Mouse (Mus musculus) stomach, embryonic 14.5 days (tissue): ENCODE measurements around the gene Tmtc2. TPM values are rescaled to one million over a fixed set of nuclear protein-coding genes. Genes with fewer than 3 reads are reported as not detected.

Experiments
- ATAC-seq: fragments of 200-750 bp; cut with Nextera tagmentation; 2 replicates; pipeline ENCODE4 v1.8.0; 2017; ENCODE audit warnings: low read depth, moderate TSS enrichment; ENCODE audit not compliant: insufficient number of reproducible peaks, insufficient read depth, low FRiP score
- H3K27ac ChIP-seq: fragments of 300-500 bp; sonication (generic); 2 replicates; pipeline ENCODE4 v1.5.1; 2014; ENCODE audit warnings: mild to moderate bottlenecking, low read length, moderate library complexity, mixed read lengths
- H3K27me3 ChIP-seq: fragments of 300-500 bp; sonication (generic); 2 replicates; pipeline ENCODE4 v1.6.1; 2014; ENCODE audit warnings: low read length, control low read depth, mixed read lengths; ENCODE audit not compliant: control insufficient read depth, insufficient read depth
- H3K36me3 ChIP-seq: fragments of 300-500 bp; sonication (generic); 2 replicates; pipeline ENCODE4 v1.6.1; 2014; ENCODE audit warnings: mild to moderate bottlenecking, control low read depth, low read length, moderate library complexity, mixed read lengths; ENCODE audit not compliant: control insufficient read depth, insufficient read depth
- H3K4me1 ChIP-seq: fragments of 300-500 bp; sonication (generic); 2 replicates; pipeline ENCODE4 v1.6.1; 2014; ENCODE audit warnings: low read length, control low read depth, mixed read lengths; ENCODE audit not compliant: control insufficient read depth, insufficient read depth
- H3K4me2 ChIP-seq: fragments of 300-500 bp; sonication (generic); replicated peaks from 2 replicates; pipeline ENCODE4 v1.6.1; 2014; ENCODE audit warnings: low read depth, low read length, control low read depth
- H3K4me3 ChIP-seq: fragments of 300-500 bp; sonication (generic); 2 replicates; pipeline ENCODE4 v1.5.1; 2014; ENCODE audit warnings: low read depth, low read length, control low read depth
- H3K9ac ChIP-seq: fragments of 300-500 bp; sonication (generic); replicated peaks from 2 replicates; pipeline ENCODE4 v1.6.1; 2014; ENCODE audit warnings: low read depth, mild to moderate bottlenecking, control low read depth, low read length, moderate library complexity, mixed read lengths
- H3K9me3 ChIP-seq: fragments of 300-500 bp; sonication (generic); 2 replicates; pipeline ENCODE4 v1.6.1; 2016; ENCODE audit warnings: low read depth, low read length, control low read depth; ENCODE audit not compliant: control insufficient read depth
- WGBS: fragments of 180-500 bp; shearing (Covaris S2); extraction: QIAGEN DNeasy Blood & Tissue Kit; methylation state at CpG from one replicate; pipeline ENCODE4 v1.1.7; 2014; 5-methylcytosine and 5-hydroxymethylcytosine counted together
- polyA plus RNA-seq: library from polyadenylated mRNA; unstranded; fragments of >200 nt; fragmentation: Nextera tagmentation; extraction: Ambion mirVana; gene quantifications from 2 replicates; pipeline ENCODE4 v1.2.1, GENCODE M21; 2014

Gene Tmtc2
- polyA plus RNA-seq, 1 experiment from 2014 or later = 16.4 TPM

DNA sequence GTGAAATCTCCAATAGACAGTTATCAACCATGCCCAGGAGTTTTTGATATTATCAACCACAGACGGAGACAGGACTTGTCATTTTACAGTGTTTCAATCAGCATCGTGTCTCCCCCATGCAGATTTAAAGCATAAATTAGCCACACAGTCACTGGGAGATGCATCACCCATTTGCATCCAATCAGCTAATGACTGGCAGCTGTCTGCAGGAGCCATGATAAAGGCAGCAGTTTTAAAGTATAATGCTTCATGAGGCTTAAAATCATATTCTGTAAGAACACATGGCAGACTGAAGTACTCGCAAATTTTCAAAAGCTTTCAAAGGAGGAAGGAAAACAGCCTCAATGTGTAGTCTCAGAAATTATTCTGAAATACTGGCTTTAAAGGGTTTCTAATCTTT is 209.8 kb downstream of the Tmtc2 start:
- Histone ChIP-seq H3K9me3 (no peaks in the 10 kb centered on the region), H3K4me1 (no peaks in the 10 kb centered on the region), H3K4me3 (no peak overlapping the region), H3K27me3 (no peaks in the 10 kb centered on the region), H3K4me2 (no peak overlapping the region), H3K9ac (no peak overlapping the region), H3K36me3 (no peaks in the 10 kb centered on the region), H3K27ac (no peak overlapping the region)
- no peak for ATAC-seq
- WGBS = 85% methylated on average over 3 of the region's 3 CpGs

DNA sequence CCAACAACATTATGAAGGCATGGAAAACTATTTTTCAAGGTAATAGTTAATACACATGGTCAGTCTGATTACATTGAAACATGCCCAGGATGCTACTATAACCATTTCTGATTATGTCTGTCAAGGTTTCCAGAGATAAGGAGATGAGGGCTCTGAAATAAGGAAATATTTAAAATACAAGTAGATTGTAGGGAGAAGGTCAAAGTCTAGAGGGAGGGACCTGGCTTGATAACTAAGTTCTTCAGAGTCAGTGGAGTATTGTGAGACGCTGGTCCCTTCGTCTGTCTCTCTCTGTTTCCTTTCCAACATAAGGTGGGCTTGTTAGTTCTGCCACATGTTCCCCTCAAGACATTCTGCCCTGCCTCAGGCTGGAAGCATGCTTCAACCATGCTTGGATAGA is 223.9 kb downstream of the Tmtc2 start:
- 80% methylated on average over 2 of the region's 2 CpGs for WGBS
- H3K9ac ChIP-seq = no peak overlapping the region
- no peak for ATAC-seq
- no peaks in the 10 kb centered on the region for H3K9me3 ChIP-seq
- no peaks in the 10 kb centered on the region for H3K4me1 ChIP-seq
- H3K27ac ChIP-seq = no peak overlapping the region
- H3K4me3 ChIP-seq = no peak overlapping the region
- no peaks in the 10 kb centered on the region for H3K27me3 ChIP-seq
- H3K4me2 ChIP-seq = no peak overlapping the region
- no peaks in the 10 kb centered on the region for H3K36me3 ChIP-seq

DNA sequence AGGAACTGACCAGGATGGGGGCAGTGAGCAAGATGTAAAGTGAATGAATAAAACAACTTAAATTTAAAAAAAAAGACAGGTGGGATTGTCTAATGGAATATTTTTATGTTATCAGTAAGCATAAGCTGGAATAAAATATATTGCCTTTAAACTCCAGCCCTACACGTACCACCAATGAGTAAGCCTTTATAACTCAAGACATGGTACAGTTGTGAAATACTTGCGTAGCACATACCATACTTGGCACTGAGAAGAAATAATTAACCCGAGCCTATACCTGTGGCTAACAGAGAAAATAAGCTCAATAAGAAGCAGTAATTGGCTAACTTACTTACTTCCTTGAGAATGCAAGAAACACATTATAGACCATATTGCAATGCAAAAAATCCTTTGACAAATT is 228.3 kb downstream of the Tmtc2 start:
- no peak overlapping the region for H3K27ac ChIP-seq
- H3K9me3 ChIP-seq = no peaks in the 10 kb centered on the region
- no peak overlapping the region for H3K9ac ChIP-seq
- H3K4me1 ChIP-seq = no peaks in the 10 kb centered on the region
- no peak for ATAC-seq
- H3K36me3 ChIP-seq = no peaks in the 10 kb centered on the region
- H3K27me3 ChIP-seq = no peaks in the 10 kb centered on the region
- 89% methylated on average over 3 of the region's 3 CpGs for WGBS
- no peak overlapping the region for H3K4me3 ChIP-seq
- H3K4me2 ChIP-seq = no peak overlapping the region

DNA sequence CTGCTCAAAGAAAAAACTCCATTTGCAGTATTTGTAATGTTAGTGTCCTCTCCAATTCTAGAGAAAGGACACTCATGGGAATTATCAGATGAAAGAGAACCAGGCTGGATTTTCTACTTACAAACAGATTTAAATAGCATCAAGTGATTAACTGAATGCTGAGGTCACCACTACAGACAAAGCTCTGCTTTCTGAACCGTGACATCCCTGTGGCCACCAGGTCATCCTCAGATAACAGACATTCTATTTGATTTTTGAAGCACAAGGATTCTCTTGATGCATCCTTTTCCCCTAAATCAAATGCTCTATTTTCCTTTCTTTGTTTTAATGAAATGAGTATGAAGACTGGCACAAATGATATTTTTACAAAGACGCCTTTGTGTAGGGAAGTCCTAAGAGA is 241.4 kb downstream of the Tmtc2 start:
- no peak overlapping the region for H3K9ac ChIP-seq
- WGBS = 88% methylated on average over 2 of the region's 2 CpGs
- H3K9me3 ChIP-seq = no peaks in the 10 kb centered on the region
- H3K27ac ChIP-seq = no peak overlapping the region
- no peak overlapping the region for H3K4me3 ChIP-seq
- H3K4me1 ChIP-seq = no peaks in the 10 kb centered on the region
- H3K4me2 ChIP-seq = no peak overlapping the region
- H3K27me3 ChIP-seq = no peaks in the 10 kb centered on the region
- no peak for ATAC-seq
- no peaks in the 10 kb centered on the region for H3K36me3 ChIP-seq

- no peak for ATAC-seq
- Histone ChIP-seq H3K27me3 (no peaks in the 10 kb centered on the region), H3K4me3 (no peak overlapping the region), H3K4me1 (no peaks in the 10 kb centered on the region), H3K36me3 (no peaks in the 10 kb centered on the region), H3K9me3 (no peaks in the 10 kb centered on the region), H3K4me2 (no peak overlapping the region), H3K9ac (no peak overlapping the region), H3K27ac (no peak overlapping the region)
- WGBS = 45% methylated on average over 5 of the region's 5 CpGs
Measured at GRCm38 (mm10) chr10:105330327-105330726, 243.9 kb downstream of the Tmtc2 start.

GRCm38 (mm10) chr10:105323646-105324192 is 250.5 kb downstream of the Tmtc2 start:
- Histone ChIP-seq H3K9ac (no peak overlapping the region), H3K4me2 (no peak overlapping the region), H3K4me1 (no peaks in the 10 kb centered on the region), H3K36me3 (peaks cover 6% of the 10 kb centered on the region), H3K9me3 (no peaks in the 10 kb centered on the region), H3K27ac (no peak overlapping the region), H3K4me3 (no peak overlapping the region), H3K27me3 (no peaks in the 10 kb centered on the region)
- ATAC-seq = no peak
- WGBS = 71% methylated on average over 4 of the region's 4 CpGs

- no peaks in the 10 kb centered on the region for H3K27me3 ChIP-seq
- no peak for ATAC-seq
- H3K9ac ChIP-seq = no peak overlapping the region
- no peak overlapping the region for H3K4me3 ChIP-seq
- H3K4me2 ChIP-seq = no peak overlapping the region
- H3K27ac ChIP-seq = no peak overlapping the region
- 52% methylated on average over 3 of the region's 3 CpGs for WGBS
- H3K36me3 ChIP-seq = peaks cover 6% of the 10 kb centered on the region
- no peaks in the 10 kb centered on the region for H3K9me3 ChIP-seq
- no peaks in the 10 kb centered on the region for H3K4me1 ChIP-seq
Measured at GRCm38 (mm10) chr10:105319299-105320057, 254.8 kb downstream of the Tmtc2 start.

GRCm38 (mm10) chr10:105318869-105319268 is 255.4 kb downstream of the Tmtc2 start:
- H3K9ac ChIP-seq = no peak overlapping the region
- no peak for ATAC-seq
- no peak overlapping the region for H3K27ac ChIP-seq
- H3K4me2 ChIP-seq = no peak overlapping the region
- H3K4me1 ChIP-seq = no peaks in the 10 kb centered on the region
- H3K27me3 ChIP-seq = no peaks in the 10 kb centered on the region
- H3K36me3 ChIP-seq = peaks cover 6% of the 10 kb centered on the region
- no peak overlapping the region for H3K4me3 ChIP-seq
- 36% methylated on average over 2 of the region's 2 CpGs for WGBS
- H3K9me3 ChIP-seq = no peaks in the 10 kb centered on the region

- no peaks in the 10 kb centered on the region for H3K9me3 ChIP-seq
- no peaks in the 10 kb centered on the region for H3K27me3 ChIP-seq
- no peak overlapping the region for H3K27ac ChIP-seq
- H3K4me3 ChIP-seq = no peak overlapping the region
- no peaks in the 10 kb centered on the region for H3K4me1 ChIP-seq
- WGBS = 81% methylated on average over 5 of the region's 5 CpGs
- no peak overlapping the region for H3K9ac ChIP-seq
- no peak overlapping the region for H3K4me2 ChIP-seq
- no peak for ATAC-seq
- no peaks in the 10 kb centered on the region for H3K36me3 ChIP-seq
Measured at GRCm38 (mm10) chr10:105312986-105313385, 261.3 kb downstream of the Tmtc2 start.
